Mouse (Mus musculus) lung, postnatal 0 days (tissue): ENCODE data around the gene Gm10277. TPM values are rescaled to one million over a fixed set of nuclear protein-coding genes. Genes with fewer than 3 reads are reported as not detected.
"Not testable (repeated sequence)": the region's sequence is repeated elsewhere in the genome, so short reads cannot be mapped to it uniquely, and the experiment has no call there.

Source experiments
- ATAC-seq: fragments of 200-750 bp; cut with Nextera tagmentation; 2 replicates; pipeline ENCODE4 v1.8.0; 2017; ENCODE audit warnings: moderate library complexity
- DNase-seq: peaks from one replicate; pipeline ENCODE4 v3.0.0-alpha.2; 2016; ENCODE audit warnings: low spot score
- H3K27ac ChIP-seq: fragments of 300-500 bp; sonication (generic); 2 replicates; pipeline ENCODE4 v1.5.1; 2014; ENCODE audit warnings: antibody characterized with exemption, mild to moderate bottlenecking, low read length, mixed read lengths
- H3K27me3 ChIP-seq: fragments of 300-500 bp; sonication (generic); replicated peaks from 2 replicates; pipeline ENCODE4 v1.6.1; 2014; ENCODE audit warnings: low read length, mixed read lengths; ENCODE audit not compliant: insufficient read depth
- H3K36me3 ChIP-seq: fragments of 300-500 bp; sonication (generic); 2 replicates; pipeline ENCODE4 v1.6.1; 2014; ENCODE audit warnings: low read length, mixed read lengths; ENCODE audit not compliant: insufficient read depth
- H3K4me1 ChIP-seq: fragments of 300-500 bp; sonication (generic); 2 replicates; pipeline ENCODE4 v1.6.1; 2014; ENCODE audit warnings: antibody characterized with exemption, low read depth, low read length, mixed read lengths; ENCODE audit not compliant: insufficient read depth
- H3K4me2 ChIP-seq: fragments of 300-500 bp; sonication (generic); replicated peaks from 2 replicates; pipeline ENCODE4 v1.6.1; 2014; ENCODE audit warnings: low read depth, mild to moderate bottlenecking, low read length, moderate library complexity, mixed read lengths
- H3K4me3 ChIP-seq: fragments of 300-500 bp; sonication (generic); 2 replicates; pipeline ENCODE4 v1.5.1; 2014; ENCODE audit warnings: low read depth, low read length
- H3K9ac ChIP-seq: fragments of 300-500 bp; sonication (generic); replicated peaks from 2 replicates; pipeline ENCODE4 v1.6.1; 2014; ENCODE audit warnings: low read depth, mild to moderate bottlenecking
- H3K9me3 ChIP-seq: fragments of 300-500 bp; sonication (generic); 2 replicates; pipeline ENCODE4 v1.6.1; 2016; ENCODE audit warnings: low read length, mixed read lengths
- CTCF ChIP-seq: IDR thresholded peaks from 2 replicates; pipeline ENCODE4 v1.5.1; 2016; ENCODE audit warnings: antibody characterized with exemption, mild to moderate bottlenecking
- EP300 ChIP-seq: IDR thresholded peaks from 2 replicates; pipeline ENCODE4 v1.6.1; 2016; ENCODE audit warnings: antibody characterized with exemption, mild to moderate bottlenecking, control low read depth
- WGBS: fragments of 180-500 bp; shearing (Covaris S2); extraction: QIAGEN DNeasy Blood & Tissue Kit; methylation state at CpG from one replicate; pipeline ENCODE4 v1.1.7; 2014; 5-methylcytosine and 5-hydroxymethylcytosine counted together
- polyA plus RNA-seq: library from polyadenylated mRNA; unstranded; fragments of >200 nt; fragmentation: Nextera tagmentation; extraction: Ambion mirVana; gene quantifications from 2 replicates; pipeline ENCODE4 v1.2.1, GENCODE M21; 2015

Gm10277 gene
- polyA plus RNA-seq, 1 experiment from 2014 or later: 0.90 TPM

DNA sequence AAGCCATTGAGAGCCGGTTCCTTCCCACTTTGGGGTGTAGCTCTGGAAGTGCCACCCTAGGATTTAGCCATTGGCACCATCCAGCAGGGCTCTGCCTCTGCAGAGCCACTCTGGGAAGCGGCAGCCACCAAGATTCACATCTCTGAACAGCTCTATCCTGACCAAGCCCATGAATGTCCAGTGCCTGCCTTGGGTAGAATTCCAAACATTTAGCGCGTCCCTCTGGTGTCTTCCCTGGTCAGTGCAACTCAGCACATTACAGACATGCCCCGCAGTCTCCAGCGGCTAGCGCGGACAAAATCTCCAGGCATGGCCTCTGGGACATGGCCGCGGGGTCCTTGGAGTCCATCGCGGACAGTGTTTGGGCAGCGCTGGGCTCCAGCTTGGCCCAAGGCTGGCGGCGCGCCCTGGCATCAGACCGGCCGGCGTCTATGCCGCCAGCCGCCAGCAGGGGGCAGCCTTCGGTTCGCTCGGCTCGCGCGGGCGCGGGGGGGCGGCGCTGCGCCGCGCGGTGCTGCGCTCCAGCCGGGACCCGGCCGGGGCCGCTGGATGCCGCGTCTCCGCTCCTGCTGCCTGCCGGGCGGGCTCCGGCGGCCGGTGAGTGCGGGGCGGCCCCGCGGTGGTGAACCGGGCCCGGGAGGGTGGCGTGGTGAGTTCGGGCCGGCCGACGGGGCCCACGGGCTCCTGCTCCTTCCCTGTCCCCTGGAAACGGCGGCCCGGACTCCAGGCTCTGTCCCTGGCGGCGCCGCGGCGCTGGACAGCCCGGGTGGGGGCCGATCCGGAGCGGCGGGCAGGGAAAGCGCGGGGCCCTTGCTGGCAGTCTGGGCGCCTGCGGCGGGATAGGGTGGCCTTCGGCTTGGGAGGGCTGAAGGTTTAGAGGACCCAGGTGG lies 24.5 kb downstream of the Gm10277 start, which contains the start of gene Myo18a:
TSS of gene Myo18a (plus strand) at position 464 of the 890 bp plus-strand sequence.
- H3K27me3 ChIP-seq: no peaks in the 10 kb centered on the region
- 3% methylated on average over 65 of the region's 79 CpGs for WGBS
- peak within 1 kb of the TSS; percentile 96 for H3K4me2 ChIP-seq
- TF ChIP-seq CTCF (peak; percentile 76), EP300 (no peak)
- H3K27ac ChIP-seq: peak within 1 kb of the TSS; percentile 89
- no peaks in the 10 kb centered on the region for H3K9me3 ChIP-seq
- DNase-seq (peak; percentile 87), ATAC-seq (peak; percentile 77)
- H3K4me1 ChIP-seq: peaks cover 25% of the 10 kb centered on the region
- no peaks in the 10 kb centered on the region for H3K36me3 ChIP-seq
- H3K9ac ChIP-seq: peak within 1 kb of the TSS; percentile 62
- H3K4me3 ChIP-seq: peak within 1 kb of the TSS; percentile 88

DNA sequence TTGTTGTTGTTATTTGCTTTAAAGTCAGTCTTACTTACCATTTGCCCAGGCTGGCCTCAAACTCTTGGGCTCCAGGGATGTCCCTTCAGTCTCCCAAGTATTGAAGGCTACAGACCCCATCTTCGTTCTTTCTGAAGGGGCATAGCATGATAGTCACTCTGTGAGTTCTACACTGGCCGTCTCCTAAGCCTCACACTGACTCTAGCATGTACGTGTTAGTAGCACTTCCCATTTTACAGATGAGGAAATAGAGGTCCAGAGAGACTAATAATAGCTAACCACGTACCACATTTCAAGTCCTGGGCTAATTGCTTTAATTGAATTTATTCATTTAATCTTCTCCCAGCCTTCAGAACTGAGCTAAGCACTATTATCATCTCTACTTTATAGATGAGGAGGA lies 27.5 kb downstream of the Gm10277 start:
- no peak for TF ChIP-seq CTCF
- no peak for TF ChIP-seq EP300
- WGBS: 83% methylated on average over 4 of the region's 4 CpGs
- Histone ChIP-seq H3K27me3 (no peaks in the 10 kb centered on the region), H3K4me3 (no peak overlapping the region), H3K9ac (no peak overlapping the region), H3K4me1 (peaks cover 12% of the 10 kb centered on the region; the same call in 1 of the 2 replicates), H3K4me2 (no peak overlapping the region), H3K36me3 (no peaks in the 10 kb centered on the region), H3K9me3 (no peaks in the 10 kb centered on the region), H3K27ac (no peak overlapping the region)
- DNase-seq (no peak), ATAC-seq (no peak)

GRCm38 (mm10) chr11:77753469-77753868 lies 34.1 kb downstream of the Gm10277 start:
- DNase-seq (no peak), ATAC-seq (no peak)
- H3K4me2 ChIP-seq: no peak overlapping the region
- no peak overlapping the region for H3K9ac ChIP-seq
- WGBS: 79% methylated on average over 3 of the region's 3 CpGs
- H3K36me3 ChIP-seq: no peaks in the 10 kb centered on the region
- H3K27me3 ChIP-seq: no peaks in the 10 kb centered on the region
- H3K4me1 ChIP-seq: no peaks in the 10 kb centered on the region
- no peaks in the 10 kb centered on the region for H3K9me3 ChIP-seq
- H3K4me3 ChIP-seq: no peak overlapping the region
- H3K27ac ChIP-seq: no peak overlapping the region
- no peak for TF ChIP-seq CTCF
- TF ChIP-seq EP300: no peak

- 61% methylated on average over 5 of the region's 5 CpGs for WGBS
- Histone ChIP-seq H3K9me3 (no peaks in the 10 kb centered on the region), H3K36me3 (no peaks in the 10 kb centered on the region), H3K4me2 (no peak overlapping the region), H3K9ac (no peak overlapping the region), H3K27ac (no peak overlapping the region), H3K4me3 (no peak overlapping the region), H3K4me1 (no peaks in the 10 kb centered on the region), H3K27me3 (no peaks in the 10 kb centered on the region)
- ATAC-seq: no peak
- DNase-seq: no peak
- TF ChIP-seq CTCF (no peak), EP300 (no peak)
Observed at GRCm38 (mm10) chr11:77752525-77752924, 35.0 kb downstream of the Gm10277 start.

DNA sequence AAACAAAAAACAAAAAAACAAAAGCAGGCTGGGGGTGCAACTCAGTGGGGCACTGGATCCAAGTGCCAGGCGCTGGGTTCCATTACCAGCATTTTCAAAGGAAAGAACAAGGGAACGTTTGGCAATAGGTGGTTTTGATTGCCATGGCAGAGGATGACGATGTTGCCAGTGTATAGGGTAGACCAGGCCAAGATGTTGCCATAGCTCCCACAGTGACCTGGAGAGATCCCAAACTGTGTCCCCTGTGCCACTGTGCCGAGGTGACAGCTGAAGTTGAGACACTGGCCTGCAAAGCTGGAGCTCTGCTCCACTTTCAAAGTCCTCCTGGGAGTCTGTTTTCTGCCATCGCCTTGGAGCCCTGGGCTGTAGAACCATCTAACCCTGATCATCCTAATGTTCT lies 38.6 kb downstream of the Gm10277 start:
- H3K36me3 ChIP-seq: no peaks in the 10 kb centered on the region
- H3K27ac ChIP-seq: no peak overlapping the region
- no peak for DNase-seq
- TF ChIP-seq EP300 (no peak), CTCF (no peak)
- WGBS: 85% methylated on average over 5 of the region's 5 CpGs
- no peak overlapping the region for H3K4me2 ChIP-seq
- no peaks in the 10 kb centered on the region for H3K9me3 ChIP-seq
- no peak overlapping the region for H3K4me3 ChIP-seq
- no peak overlapping the region for H3K9ac ChIP-seq
- no peak for ATAC-seq
- no peaks in the 10 kb centered on the region for H3K27me3 ChIP-seq
- no peaks in the 10 kb centered on the region for H3K4me1 ChIP-seq

DNA sequence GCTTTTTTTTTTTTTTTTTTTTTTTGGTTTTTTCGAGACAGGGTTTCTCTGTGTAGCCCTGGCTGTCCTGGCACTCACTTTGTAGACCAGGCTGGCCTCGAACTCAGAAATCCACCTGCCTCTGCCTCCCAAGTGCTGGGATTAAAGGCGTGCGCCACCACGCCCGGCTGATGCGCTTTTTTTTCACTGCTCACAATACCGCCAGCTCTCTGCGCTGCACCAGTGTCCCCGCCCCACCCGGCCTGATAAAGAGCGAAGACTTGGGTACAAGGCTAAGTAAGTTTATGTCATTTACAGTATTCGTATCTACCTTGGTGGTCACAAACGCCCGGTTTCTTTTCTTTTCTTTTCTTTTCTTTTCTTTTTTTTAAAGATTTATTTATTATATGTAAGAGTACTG lies 40.4 kb downstream of the Gm10277 start:
- not testable (repeated sequence) for H3K9ac ChIP-seq, H3K9me3 ChIP-seq, H3K36me3 ChIP-seq, DNase-seq, H3K27me3 ChIP-seq, H3K27ac ChIP-seq, H3K4me1 ChIP-seq, H3K4me3 ChIP-seq, ATAC-seq, H3K4me2 ChIP-seq
- WGBS: 95% methylated on average over 13 of the region's 15 CpGs
